Mouse (Mus musculus) brown adipose tissue, adult 24 weeks (tissue): Measurements from ENCODE around the gene Gm6482. TPM values are rescaled to one million over a fixed set of nuclear protein-coding genes. Genes with fewer than 3 reads are reported as not detected.
"Not testable (repeated sequence)": the region's sequence is repeated elsewhere in the genome, so short reads cannot be mapped to it uniquely, and the experiment has no call there.

Experiments used
- H3K27ac ChIP-seq: fragments of 200-500 bp; replicated peaks from 2 replicates; pipeline ENCODE4 v1.5.1; 2012; ENCODE audit warnings: low read depth, mild to moderate bottlenecking, low read length
- H3K4me1 ChIP-seq: fragments of 200-500 bp; 2 replicates; pipeline ENCODE4 v1.6.1; 2012; ENCODE audit warnings: low read length, mixed read lengths; ENCODE audit not compliant: control insufficient read depth, insufficient read depth, insufficient read length
- H3K4me3 ChIP-seq: fragments of 200-500 bp; 2 replicates; pipeline ENCODE4 v1.5.1; 2012; ENCODE audit warnings: low read depth, mild to moderate bottlenecking, low read length, moderate library complexity; ENCODE audit not compliant: insufficient read depth
- polyA plus RNA-seq: library from polyadenylated mRNA; stranded (reverse); fragments of >200 nt; gene quantifications from 2 replicates; pipeline ENCODE4 v1.2.4, GENCODE M21; 2012; ENCODE audit not compliant: missing spikeins, insufficient read depth, insufficient read length

The Gm6482 gene
- polyA plus RNA-seq: not detected in 2 replicates

- H3K4me1 ChIP-seq, H3K27ac ChIP-seq, H3K4me3 ChIP-seq: not testable (repeated sequence)
Observed at GRCm38 (mm10) chr14:41408181-41408580, at the start of gene Gm6482. Gm6482 (minus strand) TSS chr14:41408281.

DNA sequence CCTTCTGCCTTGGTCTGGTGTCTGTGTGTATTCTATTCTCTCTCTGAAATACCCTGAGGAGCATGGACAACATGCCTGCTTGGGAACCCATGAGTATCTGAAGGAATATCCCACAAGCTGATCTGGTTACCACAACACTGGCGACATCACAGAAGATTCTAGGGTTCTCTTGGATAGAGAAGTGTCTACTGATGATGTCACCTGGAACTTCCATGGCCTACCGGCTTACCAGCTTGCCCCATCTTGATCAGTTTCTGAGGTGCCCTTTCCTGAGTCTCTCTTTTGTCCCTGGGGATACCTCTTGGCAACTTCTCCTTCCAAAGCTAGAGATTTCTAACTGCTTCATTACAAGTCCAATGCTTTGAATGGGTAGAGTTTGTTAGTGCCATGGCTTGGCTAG, 45.3 kb upstream of the Gm6482 start, which contains the start of gene Gm7954:
Gm7954 (minus strand) TSS at position 101 of the 400 bp plus-strand sequence.
- H3K27ac ChIP-seq, H3K4me3 ChIP-seq, H3K4me1 ChIP-seq: not testable (repeated sequence)

- not testable (repeated sequence) for H3K27ac ChIP-seq
- H3K4me3 ChIP-seq: peak overlapping the region; percentile 46
Observed at GRCm38 (mm10) chr14:41425393-41426075, 17.5 kb upstream of the Gm6482 start.

GRCm38 (mm10) chr14:41424694-41425093, 16.6 kb upstream of the Gm6482 start:
- not testable (repeated sequence) for H3K4me1 ChIP-seq, H3K27ac ChIP-seq
- peak overlapping the region; percentile 51 for H3K4me3 ChIP-seq

More at GRCm38 (mm10) chr14:41425393-41426075, 17.5 kb upstream of the Gm6482 start:
- not testable (repeated sequence) for H3K4me1 ChIP-seq

DNA sequence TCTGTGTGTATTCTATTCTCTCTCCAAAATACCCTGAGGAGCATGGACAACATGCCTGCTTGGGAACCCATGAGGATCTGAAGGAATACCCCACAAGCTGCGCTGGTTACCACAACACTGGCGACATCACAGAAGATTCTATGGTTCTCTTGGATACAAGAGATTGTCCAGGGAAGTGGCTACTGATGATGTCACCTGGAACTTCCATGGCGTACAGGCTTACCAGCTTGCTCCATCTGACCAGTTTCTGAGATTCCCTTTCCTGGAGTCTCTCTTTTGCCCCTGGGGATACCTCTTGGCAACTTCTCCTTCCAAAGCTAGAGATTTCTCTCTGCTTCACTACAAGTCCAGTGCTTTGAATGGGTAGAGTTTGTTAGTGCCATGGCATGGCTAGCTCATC, 21.8 kb downstream of the Gm6482 start, which contains the start of gene Gm7945:
Gm7945 (minus strand) TSS at position 101 of the 400 bp plus-strand sequence.
- not testable (repeated sequence) for H3K27ac ChIP-seq, H3K4me3 ChIP-seq, H3K4me1 ChIP-seq

Other genes with a start within 250 kb of the Gm6482 start
- gene Sftpd, start 223.1 kb downstream of the Gm6482 start, polyA plus RNA-seq: not detected in 2 replicates
- gene Gm2832, start 129.5 kb downstream of the Gm6482 start, polyA plus RNA-seq: not detected in 2 replicates
- 1.3 TPM in 1 of 2 replicates, not detected in the other for gene Gm5798, start 59.7 kb downstream of the Gm6482 start, polyA plus RNA-seq
- gene Gm7945, start 21.9 kb downstream of the Gm6482 start, polyA plus RNA-seq: not detected in 2 replicates
- gene Gm7954, start 45.2 kb upstream of the Gm6482 start, polyA plus RNA-seq: not detected in 2 replicates
- not detected in 2 replicates for gene Gm3486, start 81.2 kb upstream of the Gm6482 start, polyA plus RNA-seq
- not detected in 2 replicates for gene Gm7970, start 147.3 kb upstream of the Gm6482 start, polyA plus RNA-seq
- gene 1700049E17Rik2, start 164.9 kb upstream of the Gm6482 start, polyA plus RNA-seq: not detected in 2 replicates
- gene Gm3072, start 216.3 kb upstream of the Gm6482 start, polyA plus RNA-seq: not detected in 2 replicates
- gene Gm3676, start 238.2 kb upstream of the Gm6482 start, polyA plus RNA-seq: not detected in 2 replicates